Mouse (Mus musculus) myocyte (in vitro differentiated cells): ENCODE results near the gene Pxylp1. TPM values are rescaled to one million over a fixed set of nuclear protein-coding genes. Genes with fewer than 3 reads are reported as not detected.

Source experiments
- H3K27me3 ChIP-seq: one replicate; pipeline ENCODE4 v1.6.1; 2011; ENCODE audit not compliant: control insufficient read depth, insufficient read depth, insufficient read length
- H3K36me3 ChIP-seq: one replicate; pipeline ENCODE4 v1.6.1; 2011; ENCODE audit not compliant: control insufficient read depth, insufficient read depth
- H3K4me2 ChIP-seq: one replicate; pipeline ENCODE4 v1.6.1; 2011; ENCODE audit warnings: low read depth, control low read depth
- H3K4me3 ChIP-seq: one replicate; pipeline ENCODE4 v1.5.1; 2011; ENCODE audit warnings: mild to moderate bottlenecking, control low read depth, moderate library complexity
- H3K79me2 ChIP-seq: one replicate; pipeline ENCODE4 v1.6.1; 2011; ENCODE audit not compliant: control insufficient read depth, insufficient read depth
- H3ac ChIP-seq: one replicate; pipeline ENCODE4 v1.6.1; 2011; ENCODE audit not compliant: control insufficient read depth, insufficient read length
- CEBPB ChIP-seq: IDR thresholded peaks from 2 replicates; pipeline ENCODE4 v1.6.1; 2011; ENCODE audit warnings: mild to moderate bottlenecking, moderate library complexity; ENCODE audit not compliant: poor library complexity, insufficient read depth, severe bottlenecking
- E2F4 ChIP-seq: IDR thresholded peaks from one replicate; pipeline ENCODE4 v1.6.1; 2011; ENCODE audit warnings: mild to moderate bottlenecking, control low read depth, moderate library complexity; ENCODE audit not compliant: insufficient read depth
- MAX ChIP-seq: IDR thresholded peaks from one replicate; pipeline ENCODE4 v1.6.1; 2011; ENCODE audit warnings: low read depth, mild to moderate bottlenecking, control low read depth
- MYOD1 ChIP-seq, 3 experiments: IDR thresholded peaks; one replicate each; pipeline ENCODE4 v1.6.1; 2011; ENCODE audit warnings: control low read depth in 2 of 3, low read depth in 2 of 3, mild to moderate bottlenecking in 2 of 3, moderate library complexity in 1 of 3; ENCODE audit not compliant: insufficient read length in 2 of 3, control insufficient read depth in 1 of 3
- MYOG ChIP-seq, 3 experiments: IDR thresholded peaks; one replicate each; pipeline ENCODE4 v1.6.1; 2011; ENCODE audit warnings: control low read depth in 2 of 3, low read depth in 2 of 3, mild to moderate bottlenecking in 2 of 3; ENCODE audit not compliant: insufficient read length in 2 of 3, control insufficient read depth in 1 of 3, insufficient read depth in 1 of 3
- POLR2A ChIP-seq: IDR thresholded peaks from one replicate; pipeline ENCODE4 v1.6.1; 2011; ENCODE audit warnings: low read depth, mild to moderate bottlenecking, control low read depth, moderate library complexity; ENCODE audit not compliant: insufficient read length
- POLR2AphosphoS2 ChIP-seq: IDR thresholded peaks from one replicate; pipeline ENCODE4 v1.6.1; 2011; ENCODE audit warnings: low read depth, control low read depth; ENCODE audit not compliant: insufficient read length
- REST ChIP-seq: IDR thresholded peaks from one replicate; pipeline ENCODE4 v1.6.1; 2011; ENCODE audit warnings: mild to moderate bottlenecking, control low read depth, moderate library complexity; ENCODE audit not compliant: insufficient read depth, insufficient read length
- SRF ChIP-seq: IDR thresholded peaks from one replicate; pipeline ENCODE4 v1.6.1; 2011; ENCODE audit warnings: low read depth; ENCODE audit not compliant: control insufficient read depth, insufficient read length
- TCF12 ChIP-seq: IDR thresholded peaks from one replicate; pipeline ENCODE4 v1.6.1; 2011; ENCODE audit warnings: mild to moderate bottlenecking, control low read depth; ENCODE audit not compliant: poor library complexity, insufficient read depth, severe bottlenecking
- TCF3 ChIP-seq: IDR thresholded peaks from one replicate; pipeline ENCODE4 v1.6.1; 2011; ENCODE audit warnings: low read depth, control low read depth; ENCODE audit not compliant: insufficient read length
- USF1 ChIP-seq: IDR thresholded peaks from one replicate; pipeline ENCODE4 v1.6.1; 2011; ENCODE audit warnings: low read depth, mild to moderate bottlenecking, control low read depth, moderate library complexity
- polyA plus RNA-seq: library from polyadenylated mRNA; unstranded; fragments of >200 nt; fragmentation: generic; extraction: Trizol; gene quantifications from one replicate; pipeline ENCODE4 v1.2.1, GENCODE M21; 2012; ENCODE audit warnings: missing spikeins

The Pxylp1 gene
- polyA plus RNA-seq, 1 experiment = 3.1 TPM

DNA sequence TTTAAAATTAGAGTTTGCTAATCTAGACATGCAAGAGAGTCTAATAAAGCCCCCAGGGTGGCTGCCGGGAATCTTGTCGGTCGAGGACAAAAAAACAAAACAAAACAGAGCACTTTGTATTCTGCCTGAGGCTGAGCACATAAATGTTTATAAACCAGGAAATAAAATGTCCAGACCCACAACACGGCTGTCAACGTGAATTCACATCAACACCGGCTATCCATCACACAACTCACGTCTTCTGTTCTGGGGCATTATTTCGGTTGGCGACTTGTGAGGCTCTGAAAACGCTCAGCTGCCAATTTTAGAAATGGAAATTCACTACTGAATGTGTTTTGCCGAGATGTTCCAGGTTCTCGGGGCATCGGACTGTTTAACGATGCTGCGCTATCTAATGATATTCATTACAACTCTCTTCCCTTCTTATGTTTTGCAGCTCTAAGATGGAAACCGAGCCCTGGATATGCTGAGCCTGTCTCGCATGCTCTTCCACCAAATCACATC is 61.6 kb downstream of the Pxylp1 start:
- TF ChIP-seq TCF3 = no peak
- TF ChIP-seq REST = no peak
- no peak for TF ChIP-seq E2F4
- no peak for TF ChIP-seq POLR2AphosphoS2
- TF ChIP-seq MYOD1 (IDR thresholded peaks at IDR 0.05; ENCODE audit: control insufficient read depth in 1 of 3, insufficient read length in 2 of 3, low read depth in 2 of 3) = no peak
- no peak overlapping the region for H3ac ChIP-seq
- no peaks in the 10 kb centered on the region for H3K36me3 ChIP-seq
- H3K4me2 ChIP-seq = no peak overlapping the region
- no peak overlapping the region for H3K4me3 ChIP-seq
- H3K27me3 ChIP-seq = no peaks in the 10 kb centered on the region
- no peaks in the 10 kb centered on the region for H3K79me2 ChIP-seq

DNA sequence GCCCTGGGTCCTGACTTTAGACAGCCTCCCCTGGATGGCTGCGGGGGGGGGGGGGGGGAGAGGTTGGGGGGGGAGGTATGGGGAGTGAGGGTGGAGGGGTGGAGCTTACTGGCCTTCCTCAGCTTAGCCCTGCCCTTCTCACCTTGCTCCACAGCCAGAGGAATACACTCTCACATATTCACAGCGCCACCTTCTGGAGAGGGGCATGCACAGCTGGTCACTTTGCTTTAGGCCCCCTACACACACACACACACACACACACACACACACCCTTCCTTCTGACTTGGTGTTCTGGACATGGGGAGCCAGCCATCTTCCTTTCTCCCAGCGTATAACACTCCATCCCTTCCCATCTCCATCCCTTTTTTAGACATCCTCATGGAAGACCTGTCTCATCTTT is 62.8 kb downstream of the Pxylp1 start:
- Histone ChIP-seq H3K27me3 (no peaks in the 10 kb centered on the region), H3K4me2 (no peak overlapping the region), H3K79me2 (no peaks in the 10 kb centered on the region), H3K4me3 (no peak overlapping the region), H3ac (no peak overlapping the region), H3K36me3 (no peaks in the 10 kb centered on the region)
- TF ChIP-seq TCF12 (no peak), REST (no peak)

DNA sequence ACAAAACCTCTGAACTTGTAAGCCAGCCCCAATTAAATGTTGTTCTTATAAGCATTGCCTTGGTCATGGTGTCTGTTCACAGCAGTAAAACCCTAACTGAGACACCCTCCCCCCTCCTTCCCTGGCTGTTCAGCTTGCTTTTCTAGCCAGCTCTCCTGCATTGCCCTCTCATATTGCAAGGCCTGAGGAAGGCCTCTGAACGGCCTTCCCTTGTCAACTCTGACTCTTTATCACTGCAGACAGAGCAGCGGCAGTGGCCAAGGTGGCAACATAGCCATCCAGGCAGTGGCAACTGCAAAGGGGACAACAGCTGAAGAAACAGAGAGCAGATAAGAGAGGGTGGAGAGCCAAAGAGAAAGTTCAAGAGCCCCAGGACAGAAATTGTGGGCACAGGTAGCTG is 64.4 kb downstream of the Pxylp1 start:
- Histone ChIP-seq H3K4me2 (no peak overlapping the region), H3K27me3 (no peaks in the 10 kb centered on the region), H3ac (no peak overlapping the region), H3K4me3 (no peak overlapping the region), H3K36me3 (no peaks in the 10 kb centered on the region), H3K79me2 (no peaks in the 10 kb centered on the region)
- TF ChIP-seq E2F4 (no peak), MYOD1 (IDR thresholded peaks at IDR 0.05; ENCODE audit: control insufficient read depth in 1 of 3, insufficient read length in 2 of 3, low read depth in 2 of 3) (peak in 1 of 3 experiments; percentile 30)

DNA sequence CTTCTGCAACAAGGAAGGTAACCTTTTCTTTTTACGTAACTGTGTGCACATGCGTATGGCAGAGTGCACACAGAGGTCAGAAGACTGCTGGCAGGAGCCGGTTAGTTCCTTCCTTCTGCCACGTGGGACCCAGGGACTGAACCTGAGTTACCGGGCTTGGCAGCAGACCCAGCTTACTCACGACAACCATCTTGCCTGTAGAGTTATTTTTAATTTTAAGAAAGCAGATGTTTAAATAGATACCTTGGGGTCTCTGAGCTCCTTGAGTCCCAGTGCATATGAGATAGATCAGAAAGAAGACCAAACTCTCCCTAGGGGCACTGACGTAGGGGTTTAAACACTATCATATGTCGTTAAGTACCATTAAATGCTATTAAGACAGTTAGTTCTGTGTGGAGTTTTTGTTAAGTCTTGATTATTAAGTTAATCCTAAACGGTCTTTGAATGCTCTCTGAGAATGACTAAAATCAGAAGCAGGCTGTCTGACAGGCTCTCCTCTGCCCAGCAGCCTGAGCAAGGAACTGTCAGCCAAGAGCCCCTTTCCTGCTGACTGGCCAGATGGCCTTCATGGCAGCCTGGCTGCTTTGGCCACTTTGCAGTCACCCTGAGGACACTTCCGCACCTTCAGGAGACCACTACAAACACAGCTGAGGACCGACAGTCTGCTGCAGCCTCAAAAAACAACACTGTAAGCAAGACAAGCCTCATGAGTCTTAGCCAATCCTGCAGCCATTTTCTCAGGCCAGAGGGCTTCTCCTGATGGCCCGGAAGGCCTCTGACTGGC is 65.3 kb downstream of the Pxylp1 start:
- Histone ChIP-seq H3K4me2 (no peak overlapping the region), H3K79me2 (no peaks in the 10 kb centered on the region), H3ac (no peak overlapping the region), H3K27me3 (no peaks in the 10 kb centered on the region), H3K4me3 (no peak overlapping the region), H3K36me3 (no peaks in the 10 kb centered on the region)
- no peak for TF ChIP-seq SRF
- no peak for TF ChIP-seq POLR2AphosphoS2
- TF ChIP-seq MYOG (IDR thresholded peaks at IDR 0.05; ENCODE audit: control insufficient read depth in 1 of 3, insufficient read depth in 1 of 3, insufficient read length in 2 of 3, low read depth in 2 of 3) = no peak
- TF ChIP-seq REST = no peak
- TF ChIP-seq TCF3 = no peak
- TF ChIP-seq POLR2A = no peak
- TF ChIP-seq E2F4 = no peak

DNA sequence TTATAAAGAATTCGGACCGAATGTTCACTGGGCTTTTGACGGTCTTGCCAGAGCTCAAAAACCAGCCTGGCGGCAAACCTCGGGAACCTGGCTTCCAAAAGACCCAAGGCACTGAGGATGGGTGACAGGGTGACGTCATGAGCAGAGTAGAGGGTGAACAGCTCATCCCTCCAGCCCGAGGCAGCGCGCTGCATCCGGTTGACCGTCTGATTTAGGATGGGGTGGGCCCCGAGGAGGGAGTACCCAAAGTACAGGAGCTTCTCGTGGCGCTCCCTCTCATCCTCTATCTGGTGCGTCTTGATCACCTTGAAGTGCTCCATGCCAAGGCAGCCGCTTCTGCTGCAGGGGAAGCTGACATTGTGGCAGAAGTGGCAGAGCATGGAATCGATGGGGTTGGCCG is 67.6 kb downstream of the Pxylp1 start:
- no peaks in the 10 kb centered on the region for H3K27me3 ChIP-seq
- no peak overlapping the region for H3ac ChIP-seq
- TF ChIP-seq TCF12 (no peak), REST (no peak), POLR2AphosphoS2 (no peak), MYOD1 (IDR thresholded peaks at IDR 0.05; ENCODE audit: control insufficient read depth in 1 of 3, insufficient read length in 2 of 3, low read depth in 2 of 3) (no peak), MYOG (IDR thresholded peaks at IDR 0.05; ENCODE audit: control insufficient read depth in 1 of 3, insufficient read depth in 1 of 3, insufficient read length in 2 of 3, low read depth in 2 of 3) (no peak), POLR2A (no peak), TCF3 (no peak), E2F4 (no peak), CEBPB (no peak), MAX (no peak), SRF (no peak), USF1 (no peak)

More for the DNA sequence above, 67.6 kb downstream of the Pxylp1 start:
- Histone ChIP-seq H3K79me2 (no peaks in the 10 kb centered on the region), H3K36me3 (no peaks in the 10 kb centered on the region), H3K4me2 (no peak overlapping the region), H3K4me3 (no peak overlapping the region)
